Mouse (Mus musculus) midbrain, embryonic 12.5 days (tissue): ENCODE measurements around the gene Eif2d. TPM values are rescaled to one million over a fixed set of nuclear protein-coding genes. Genes with fewer than 3 reads are reported as not detected.

ENCODE experiments used
- ATAC-seq: fragments of 200-750 bp; cut with Nextera tagmentation; 2 replicates; pipeline ENCODE4 v1.8.0; 2017; ENCODE audit warnings: low read depth, moderate TSS enrichment, moderate library complexity; ENCODE audit not compliant: low FRiP score
- H3K27ac ChIP-seq: fragments of 300-500 bp; sonication (generic); replicated peaks from 2 replicates; pipeline ENCODE4 v1.5.1; 2016; ENCODE audit warnings: mild to moderate bottlenecking
- H3K27me3 ChIP-seq: fragments of 300-500 bp; sonication (generic); 2 replicates; pipeline ENCODE4 v1.6.1; 2016; ENCODE audit warnings: mild to moderate bottlenecking
- H3K36me3 ChIP-seq: fragments of 300-500 bp; sonication (generic); 2 replicates; pipeline ENCODE4 v1.6.1; 2016
- H3K4me1 ChIP-seq: fragments of 300-500 bp; sonication (generic); 2 replicates; pipeline ENCODE4 v1.6.1; 2016
- H3K4me2 ChIP-seq: fragments of 300-500 bp; sonication (generic); replicated peaks from 2 replicates; pipeline ENCODE4 v1.6.1; 2016; ENCODE audit warnings: mild to moderate bottlenecking, moderate library complexity
- H3K4me3 ChIP-seq: fragments of 300-500 bp; sonication (generic); 2 replicates; pipeline ENCODE4 v1.5.1; 2016; ENCODE audit warnings: mild to moderate bottlenecking
- H3K9ac ChIP-seq: fragments of 300-500 bp; sonication (generic); replicated peaks from 2 replicates; pipeline ENCODE4 v1.6.1; 2016; ENCODE audit warnings: mild to moderate bottlenecking, moderate library complexity
- H3K9me3 ChIP-seq: fragments of 300-500 bp; sonication (generic); 2 replicates; pipeline ENCODE4 v1.6.1; 2016; ENCODE audit warnings: mild to moderate bottlenecking
- WGBS: fragments of 180-500 bp; shearing (Covaris S2); methylation state at CpG from one replicate; pipeline ENCODE4 v1.1.7; 2016; 5-methylcytosine and 5-hydroxymethylcytosine counted together
- polyA plus RNA-seq: library from polyadenylated mRNA; unstranded; fragments of >200 nt; fragmentation: Nextera tagmentation; extraction: Ambion mirVana; gene quantifications from 2 replicates; pipeline ENCODE4 v1.2.1, GENCODE M21; 2016

Gene Eif2d
- polyA plus RNA-seq, 1 experiment from 2014 or later = 54.4 TPM

- Histone ChIP-seq H3K4me3 (no peak overlapping the region), H3K4me1 (no peaks in the 10 kb centered on the region), H3K27me3 (no peaks in the 10 kb centered on the region), H3K9me3 (no peaks in the 10 kb centered on the region), H3K36me3 (no peaks in the 10 kb centered on the region), H3K4me2 (no peak overlapping the region), H3K27ac (no peak overlapping the region), H3K9ac (no peak overlapping the region)
- ATAC-seq = no peak
- 74% methylated on average over 8 of the region's 8 CpGs for WGBS
These were observed 57.0 kb downstream of the Eif2d start for GRCm38 (mm10) chr1:131209971-131210426.

DNA sequence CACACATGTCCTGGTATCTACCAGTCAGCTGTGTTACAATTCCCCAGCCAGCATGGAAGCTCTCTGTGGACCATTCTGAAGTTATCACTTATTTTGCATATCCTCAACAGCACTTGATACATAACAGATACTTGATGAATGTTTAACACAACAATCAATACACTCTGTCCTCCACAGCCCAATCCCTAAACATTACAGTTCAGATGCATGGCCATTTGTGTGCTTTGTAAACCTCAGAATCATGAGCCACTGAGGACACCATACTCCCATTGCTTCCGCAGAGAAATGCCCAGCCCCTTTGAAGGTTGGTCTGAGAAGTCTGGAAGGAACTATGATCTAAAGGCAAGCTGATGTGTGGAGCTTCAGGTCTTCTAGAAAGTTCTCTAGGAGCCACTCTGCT is 58.7 kb downstream of the Eif2d start:
- no peaks in the 10 kb centered on the region for H3K4me1 ChIP-seq
- no peaks in the 10 kb centered on the region for H3K36me3 ChIP-seq
- 84% methylated on average over 1 of the region's 1 CpGs for WGBS
- no peak for ATAC-seq
- no peaks in the 10 kb centered on the region for H3K27me3 ChIP-seq
- H3K9ac ChIP-seq = no peak overlapping the region
- H3K9me3 ChIP-seq = no peaks in the 10 kb centered on the region
- no peak overlapping the region for H3K4me2 ChIP-seq
- H3K27ac ChIP-seq = no peak overlapping the region
- no peak overlapping the region for H3K4me3 ChIP-seq

GRCm38 (mm10) chr1:131212956-131213355 is 60.0 kb downstream of the Eif2d start:
- Histone ChIP-seq H3K4me3 (no peak overlapping the region), H3K36me3 (no peaks in the 10 kb centered on the region), H3K9me3 (no peaks in the 10 kb centered on the region), H3K27me3 (no peaks in the 10 kb centered on the region), H3K9ac (no peak overlapping the region), H3K4me1 (no peaks in the 10 kb centered on the region), H3K4me2 (no peak overlapping the region), H3K27ac (no peak overlapping the region)
- 85% methylated on average over 5 of the region's 5 CpGs for whole genome bisulfite sequencing
- ATAC-seq = no peak

DNA sequence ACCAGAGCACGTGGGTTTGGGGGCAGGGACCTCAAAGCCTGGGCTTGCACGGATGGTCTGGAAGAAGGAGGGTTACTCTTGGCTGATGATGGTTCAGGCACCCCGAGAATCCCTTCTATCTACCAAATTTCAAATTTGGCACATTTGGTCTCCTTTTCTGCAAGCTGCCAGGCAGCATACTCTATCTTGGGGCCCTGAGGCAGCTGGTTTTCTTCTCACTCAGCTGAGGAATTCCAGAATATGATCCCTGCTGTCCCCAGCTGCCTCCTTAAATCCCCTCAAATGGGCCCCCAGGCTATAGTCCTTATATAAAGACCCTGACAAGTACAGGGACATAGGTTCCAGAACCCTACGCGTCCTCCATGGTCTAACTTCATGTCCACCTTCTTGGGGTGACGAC is 60.4 kb downstream of the Eif2d start:
- H3K27me3 ChIP-seq = no peaks in the 10 kb centered on the region
- H3K9me3 ChIP-seq = no peaks in the 10 kb centered on the region
- H3K4me1 ChIP-seq = no peaks in the 10 kb centered on the region
- no peak overlapping the region for H3K4me2 ChIP-seq
- H3K27ac ChIP-seq = no peak overlapping the region
- H3K4me3 ChIP-seq = no peak overlapping the region
- no peak for ATAC-seq
- 83% methylated on average over 6 of the region's 6 CpGs for WGBS
- no peak overlapping the region for H3K9ac ChIP-seq
- no peaks in the 10 kb centered on the region for H3K36me3 ChIP-seq

DNA sequence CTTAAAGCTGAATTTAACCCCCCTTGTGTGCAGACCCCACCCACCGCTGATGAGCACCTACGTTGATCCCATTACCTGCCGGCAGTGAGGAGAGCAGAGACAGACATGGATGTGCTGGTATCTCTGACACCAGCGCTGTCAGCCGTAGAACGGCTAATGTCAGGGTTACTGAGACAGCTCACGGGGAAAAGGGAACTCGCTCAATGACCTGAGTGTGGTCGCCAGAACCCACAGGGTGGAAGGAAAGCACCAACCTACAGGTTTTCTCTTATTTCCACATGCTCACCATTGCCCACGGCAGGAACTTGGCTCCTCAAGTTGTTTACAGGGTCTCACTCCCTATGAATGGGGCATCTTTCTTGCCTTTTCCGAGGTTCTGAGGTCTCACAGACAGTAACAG is 66.0 kb downstream of the Eif2d start:
- Histone ChIP-seq H3K9ac (no peak overlapping the region), H3K4me2 (no peak overlapping the region), H3K9me3 (no peaks in the 10 kb centered on the region), H3K27me3 (no peaks in the 10 kb centered on the region), H3K36me3 (no peaks in the 10 kb centered on the region), H3K27ac (no peak overlapping the region), H3K4me1 (no peaks in the 10 kb centered on the region), H3K4me3 (no peak overlapping the region)
- WGBS = 90% methylated on average over 11 of the region's 11 CpGs
- ATAC-seq = no peak

DNA sequence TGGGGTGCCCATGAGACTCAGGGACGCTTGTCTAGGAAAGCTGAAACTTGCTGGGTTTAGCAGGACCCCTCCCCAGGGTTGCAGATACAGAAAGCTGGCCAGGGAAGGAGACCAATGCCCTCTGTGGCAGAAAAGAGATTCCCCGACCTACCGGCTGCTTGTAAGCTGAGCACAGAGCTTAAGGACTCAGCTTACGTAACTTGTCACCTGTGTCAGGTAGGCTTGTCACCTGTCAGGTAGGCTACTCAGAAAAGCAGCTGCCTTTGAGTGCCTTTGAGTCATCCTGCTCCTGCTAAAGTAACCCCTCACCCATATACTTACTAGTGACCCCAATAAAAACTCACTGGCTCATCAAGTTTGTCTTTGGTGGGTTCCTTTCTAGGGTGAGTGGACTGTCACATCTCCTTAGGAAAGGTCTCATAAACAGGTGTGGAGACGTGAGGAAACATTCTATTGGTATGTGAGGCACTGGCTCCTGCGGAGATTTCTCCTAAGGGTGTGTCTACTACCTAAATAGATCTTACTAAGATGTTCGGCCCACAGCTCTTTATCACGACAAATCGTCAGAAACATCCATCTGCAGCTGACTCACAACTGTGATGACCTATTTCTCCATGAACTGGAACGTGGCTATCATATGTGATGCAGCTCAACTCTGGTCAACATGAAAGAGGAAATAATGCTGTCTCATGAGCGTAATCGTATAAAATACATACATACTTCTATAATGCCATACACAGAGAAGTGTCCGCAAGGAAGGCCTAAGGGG is 69.0 kb downstream of the Eif2d start:
- Histone ChIP-seq H3K4me2 (no peak overlapping the region), H3K9ac (no peak overlapping the region), H3K4me3 (no peak overlapping the region), H3K36me3 (no peaks in the 10 kb centered on the region), H3K9me3 (no peaks in the 10 kb centered on the region), H3K4me1 (no peaks in the 10 kb centered on the region), H3K27ac (no peak overlapping the region), H3K27me3 (no peaks in the 10 kb centered on the region)
- ATAC-seq = no peak
- 86% methylated on average over 13 of the region's 13 CpGs for WGBS

GRCm38 (mm10) chr1:131223345-131223744 is 70.4 kb downstream of the Eif2d start:
- WGBS = 95% methylated on average over 2 of the region's 2 CpGs
- Histone ChIP-seq H3K4me3 (no peak overlapping the region), H3K4me1 (no peaks in the 10 kb centered on the region), H3K9me3 (no peaks in the 10 kb centered on the region), H3K27ac (no peak overlapping the region), H3K9ac (no peak overlapping the region), H3K27me3 (no peaks in the 10 kb centered on the region), H3K36me3 (no peaks in the 10 kb centered on the region), H3K4me2 (no peak overlapping the region)
- ATAC-seq = no peak

- Histone ChIP-seq H3K9me3 (no peaks in the 10 kb centered on the region), H3K4me2 (no peak overlapping the region), H3K9ac (no peak overlapping the region), H3K27ac (no peak overlapping the region), H3K4me1 (no peaks in the 10 kb centered on the region), H3K27me3 (no peaks in the 10 kb centered on the region), H3K36me3 (no peaks in the 10 kb centered on the region), H3K4me3 (no peak overlapping the region)
- 51% methylated on average over 12 of the region's 12 CpGs for WGBS
- no peak for ATAC-seq
These were observed 72.0 kb downstream of the Eif2d start for GRCm38 (mm10) chr1:131224848-131225471.

GRCm38 (mm10) chr1:131228225-131228624 is 75.2 kb downstream of the Eif2d start:
- Histone ChIP-seq H3K9me3 (no peaks in the 10 kb centered on the region), H3K36me3 (no peaks in the 10 kb centered on the region), H3K4me1 (no peaks in the 10 kb centered on the region), H3K27ac (no peak overlapping the region), H3K4me2 (no peak overlapping the region), H3K27me3 (no peaks in the 10 kb centered on the region), H3K4me3 (no peak overlapping the region), H3K9ac (no peak overlapping the region)
- no peak for ATAC-seq
- 82% methylated on average over 7 of the region's 7 CpGs for WGBS

DNA sequence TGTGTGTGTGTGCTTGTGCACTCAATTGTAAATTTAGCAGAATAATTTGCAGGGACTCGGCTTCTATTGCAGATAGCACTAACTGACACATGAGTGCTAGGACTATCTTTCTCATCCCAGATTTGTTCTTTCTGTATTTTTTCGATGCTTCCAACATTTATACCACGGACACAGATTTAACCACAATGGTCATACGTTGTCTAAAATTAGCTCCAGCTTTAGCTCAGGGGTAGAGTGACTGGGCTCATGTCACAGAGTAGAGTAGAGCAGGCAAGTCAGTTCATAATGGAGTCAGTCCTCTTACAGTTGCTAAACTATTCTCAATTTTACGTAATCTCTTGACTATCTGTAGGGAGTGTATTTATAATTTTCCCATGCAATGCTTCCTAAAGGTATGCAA is 75.7 kb downstream of the Eif2d start:
- no peak for ATAC-seq
- no peak overlapping the region for H3K4me3 ChIP-seq

DNA sequence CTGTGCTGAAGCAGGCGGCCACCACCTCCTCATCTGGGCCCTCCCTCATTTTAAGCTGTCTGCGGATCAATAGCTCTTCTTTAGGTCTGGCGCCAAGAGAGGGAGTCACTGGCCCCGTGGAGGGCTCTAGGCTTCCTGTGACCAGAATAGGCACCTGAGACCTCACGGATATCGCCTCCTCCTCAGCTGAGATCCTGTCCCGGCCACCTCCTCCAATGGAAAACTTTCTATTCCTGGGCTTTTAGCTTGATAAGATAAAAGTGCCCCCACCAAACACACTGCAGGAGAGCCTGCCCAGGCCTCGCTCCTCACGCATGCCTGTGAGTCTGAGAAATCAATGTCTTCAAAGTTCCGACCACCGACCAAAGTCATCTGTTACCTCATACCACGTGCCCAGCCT is 80.5 kb downstream of the Eif2d start:
- no peak overlapping the region for H3K9ac ChIP-seq
- 0 out of 2 replicates have a peak, but pooled peaks cover 3% of the 10 kb centered on the region for H3K27me3 ChIP-seq
- H3K9me3 ChIP-seq = no peaks in the 10 kb centered on the region
- no peaks in the 10 kb centered on the region for H3K36me3 ChIP-seq
- no peak overlapping the region for H3K4me3 ChIP-seq
- H3K4me1 ChIP-seq = no peaks in the 10 kb centered on the region
- H3K27ac ChIP-seq = no peak overlapping the region
- H3K4me2 ChIP-seq = no peak overlapping the region
- ATAC-seq = no peak
- WGBS = 68% methylated on average over 12 of the region's 12 CpGs

More for the DNA sequence above, 75.7 kb downstream of the Eif2d start:
- no peaks in the 10 kb centered on the region for H3K27me3 ChIP-seq
- WGBS = 89% methylated on average over 5 of the region's 5 CpGs
- no peak overlapping the region for H3K27ac ChIP-seq
- no peak overlapping the region for H3K4me2 ChIP-seq
- H3K36me3 ChIP-seq = no peaks in the 10 kb centered on the region
- no peaks in the 10 kb centered on the region for H3K4me1 ChIP-seq
- no peak overlapping the region for H3K9ac ChIP-seq
- H3K9me3 ChIP-seq = no peaks in the 10 kb centered on the region

- peaks cover 8% of the 10 kb centered on the region for H3K4me1 ChIP-seq
- no peak overlapping the region for H3K9ac ChIP-seq
- H3K36me3 ChIP-seq = no peaks in the 10 kb centered on the region
- H3K27me3 ChIP-seq = peaks cover 7% of the 10 kb centered on the region
- 69% methylated on average over 7 of the region's 7 CpGs for WGBS
- no peaks in the 10 kb centered on the region for H3K9me3 ChIP-seq
- no peak overlapping the region for H3K4me3 ChIP-seq
- no peak overlapping the region for H3K4me2 ChIP-seq
- H3K27ac ChIP-seq = no peak overlapping the region
- ATAC-seq = no peak
These were observed 83.1 kb downstream of the Eif2d start for GRCm38 (mm10) chr1:131236077-131236476.
